Comparison of ENCODE assay signal across 15 mouse cellular contexts in the genomic region with DNA sequence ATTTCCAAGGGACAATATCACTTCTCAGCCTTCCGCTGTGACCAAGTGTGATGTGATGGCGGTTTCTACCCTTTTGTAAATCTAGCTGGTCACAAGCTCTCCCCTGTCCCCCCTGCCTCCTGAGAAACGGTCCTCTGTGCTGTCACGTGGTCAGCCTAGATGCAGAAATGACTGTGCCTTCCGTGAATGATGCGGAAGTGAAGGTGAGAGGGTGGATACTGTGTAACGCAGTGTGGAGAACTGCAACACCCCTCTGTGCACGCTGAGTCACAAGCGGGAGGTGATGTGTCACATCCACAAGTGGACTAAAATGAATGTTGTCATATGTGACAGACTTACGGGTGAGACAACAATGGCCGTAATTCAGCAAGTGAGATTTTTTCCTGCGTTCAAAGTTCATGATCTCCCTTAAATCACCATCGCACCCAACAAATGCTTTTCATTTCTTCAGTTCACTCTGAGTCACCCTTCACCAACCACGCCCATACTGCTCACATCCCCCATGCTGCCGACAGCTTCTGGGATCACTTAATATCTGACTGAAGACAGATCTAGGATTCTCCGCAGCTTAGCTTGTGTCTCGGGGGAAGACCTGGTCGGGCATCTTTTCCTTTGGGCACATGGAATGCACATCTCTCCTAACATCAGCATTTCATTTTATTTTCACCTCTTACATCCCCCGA.
DNase-seq lines count a peak whose midpoint lies in the region; ATAC-seq lines count a peak whose summit lies in the region.
"Had no signal": no experiment of that assay in that cellular context is flagged by ENCODE, and none has a peak within 500 bp of the region (broad histone marks: within the 10 kb centered on the region; RNA-seq: fewer than 3 reads in every experiment).

No protein-coding gene starts in this region.

- peak; percentile 52 for ATAC-seq in granulocyte monocyte progenitor cell, adult 5-6 weeks (replicated peaks; ENCODE audit: poor library complexity, severe bottlenecking)
- ATAC-seq in neutrophil, adult 5-6 weeks (ENCODE audit: extremely low read depth, insufficient number of reproducible peaks, low FRiP score, poor library complexity, severe bottlenecking) = peak; percentile 22; the same call in 1 of the 2 replicates
- ATAC-seq: CD4-positive, CD25-positive, alpha-beta regulatory T cell, adult 4 months; forebrain, embryonic 16.5 days; inflammation-experienced regulatory T-cells, adult 6 months had no signal

- intact Hi-C loops in gastrocnemius, postnatal 36 days (cut with DNase I) = no loop called here

- DNase-seq in gastrocnemius, adult 18-20 months (ENCODE audit: low spot score) = peak; percentile 16
- DNase-seq in gastrocnemius, postnatal 36 days = no peak
- DNase-seq in urinary bladder, postnatal 14 days (ENCODE audit: low spot score) = peak; percentile 50
- DNase-seq in urinary bladder, postnatal 10 days (ENCODE audit: low spot score) = no peak
- no peak for DNase-seq in cerebellum, adult 9-11 months
- no peak for DNase-seq in cerebellum, adult 18-20 months
- DNase-seq: heart, postnatal 14 days; kidney, postnatal 25 days; right cerebral cortex, postnatal 25 days; thymus, postnatal 25 days had no signal

Comparison
In these comparisons a context has a peak if more than half of its experiments do, and no peak if none do; other contexts are left out.
1. DNase-seq: peak in gastrocnemius, adult 18-20 months (single experiment) and urinary bladder, postnatal 14 days (single experiment); none in gastrocnemius, postnatal 36 days (0 of 2), urinary bladder, postnatal 10 days (single experiment), cerebellum, adult 9-11 months (single experiment) and cerebellum, adult 18-20 months (0 of 2).